ENCODE assay signal across 25 mouse cellular contexts in genomic region chr11:116729276-116730008, GRCm38 (mm10). TPM values are rescaled to one million over a fixed set of nuclear protein-coding genes. Genes with fewer than 3 reads are reported as not detected.
DNase-seq lines count a peak whose midpoint lies in the region; ATAC-seq and TF ChIP-seq lines count a peak whose summit lies in the region.
"Had no signal": no experiment of that assay in that cellular context is flagged by ENCODE, and none has a peak within 500 bp of the region (broad histone marks: within the 10 kb centered on the region; RNA-seq: fewer than 3 reads in every experiment).

No protein-coding gene starts in this region.

- H3K9me3 ChIP-seq in lung, embryonic 15.5 days = no peaks in the 10 kb centered on the region
- H3K9me3 ChIP-seq in lung, embryonic 16.5 days (ENCODE audit: control insufficient read depth, low read length) = no peaks in the 10 kb centered on the region
- H3K9me3 ChIP-seq: embryonic facial prominence, embryonic 13.5 days; forebrain, embryonic 13.5 days; heart, embryonic 12.5 days; hindbrain, embryonic 10.5 days had no signal

- ATAC-seq in lung, embryonic 15.5 days (ENCODE audit: borderline replicate concordance, extremely low read depth, low FRiP score, low TSS enrichment) = peak; percentile 39; the same call in 1 of the 2 replicates
- peak; percentile 72 for ATAC-seq in lung, embryonic 16.5 days (ENCODE audit: low read depth)
- ATAC-seq: forebrain, embryonic 13.5 days; forebrain, postnatal 0 days had no signal

- H3K27ac ChIP-seq in lung, embryonic 15.5 days = no peak overlapping the region
- 0 out of 2 replicates have a peak overlapping the region, but pooled peaks have one; percentile 20 for H3K27ac ChIP-seq in lung, embryonic 16.5 days (ENCODE audit: low read length)
- H3K27ac ChIP-seq: embryonic facial prominence, embryonic 13.5 days; forebrain, embryonic 13.5 days; gastrocnemius, adult 2 months; hindbrain, embryonic 10.5 days; hindbrain, embryonic 14.5 days had no signal

- no peak overlapping the region for H3K4me3 ChIP-seq in lung, embryonic 15.5 days
- no peak overlapping the region for H3K4me3 ChIP-seq in lung, adult 2 months (replicated peaks; ENCODE audit: extremely low read depth, low read depth, low read length)
- H3K4me3 ChIP-seq in lung, embryonic 16.5 days (ENCODE audit: low read length) = no peak overlapping the region
- H3K4me3 ChIP-seq: embryonic facial prominence, embryonic 13.5 days; forebrain, embryonic 13.5 days; gastrocnemius, adult 2 months; heart, embryonic 12.5 days; hindbrain, embryonic 10.5 days had no signal

- H3K9ac ChIP-seq in lung, embryonic 15.5 days = no peak overlapping the region
- H3K9ac ChIP-seq in lung, embryonic 16.5 days (ENCODE audit: low read length) = no peak overlapping the region
- H3K9ac ChIP-seq: embryonic facial prominence, embryonic 13.5 days; forebrain, embryonic 13.5 days; forebrain, postnatal 0 days; heart, embryonic 12.5 days; hindbrain, embryonic 14.5 days had no signal

- peaks cover 4% of the 10 kb centered on the region; the same call in 1 of the 2 replicates for H3K4me1 ChIP-seq in lung, embryonic 15.5 days
- H3K4me1 ChIP-seq in lung, adult 2 months (ENCODE audit: control insufficient read depth, insufficient read depth, low read length) = peaks cover 3% of the 10 kb centered on the region; the same call in 1 of the 2 replicates
- no peaks in the 10 kb centered on the region for H3K4me1 ChIP-seq in lung, embryonic 16.5 days (replicated peaks; ENCODE audit: control insufficient read depth, insufficient read depth, low read length)
- H3K4me1 ChIP-seq: heart, embryonic 12.5 days had no signal

- 44% methylated on average over 9 of the region's 9 CpGs for WGBS in lung, embryonic 15.5 days
- WGBS in lung, adult 2 months = 57% methylated on average over 9 of the region's 9 CpGs
- 44% methylated on average over 9 of the region's 9 CpGs for WGBS in lung, embryonic 16.5 days

- TF ChIP-seq CTCF in lung, adult 2 months (IDR thresholded peaks at IDR 0.05; ENCODE audit: insufficient read depth, low read length) = no peak

- H3K4me2 ChIP-seq in lung, embryonic 15.5 days = no peak overlapping the region
- H3K4me2 ChIP-seq in lung, embryonic 16.5 days (ENCODE audit: low read depth, low read length) = no peak overlapping the region
- H3K4me2 ChIP-seq: embryonic facial prominence, embryonic 13.5 days; forebrain, embryonic 13.5 days; heart, embryonic 12.5 days; hindbrain, embryonic 14.5 days had no signal

- no peaks in the 10 kb centered on the region for H3K27me3 ChIP-seq in lung, embryonic 15.5 days
- H3K27me3 ChIP-seq in lung, embryonic 16.5 days (ENCODE audit: control insufficient read depth, insufficient read depth, low read depth, low read length) = no peaks in the 10 kb centered on the region
- H3K27me3 ChIP-seq: embryonic facial prominence, embryonic 13.5 days; forebrain, embryonic 13.5 days; heart, embryonic 12.5 days had no signal

- no peak for DNase-seq in lung, adult 2 months
- peak; percentile 45 for DNase-seq in lung, postnatal 36 days
- no peak for DNase-seq in left cerebral cortex, postnatal 10 days (ENCODE audit: extremely low spot score in 1 of 2, low spot score in 2 of 2)
- DNase-seq in urinary bladder, postnatal 36 days (ENCODE audit: low spot score in 2 of 2) = no peak
- DNase-seq in embryo, embryonic 11 days = no peak
- DNase-seq: adrenal gland, adult 8-10 months; adrenal gland, postnatal 36 days; cerebellum, adult 2 months; cerebellum, postnatal 14 days; forebrain, postnatal 0 days; gastrocnemius, adult 2 months; gastrocnemius, postnatal 25 days had no signal

- intact Hi-C loops in left cerebral cortex, postnatal 10 days (cut with DNase I) = no loop called here

- no peaks in the 10 kb centered on the region for H3K36me3 ChIP-seq in lung, embryonic 15.5 days
- H3K36me3 ChIP-seq in lung, embryonic 16.5 days (ENCODE audit: control insufficient read depth, insufficient read depth, low read length) = no peaks in the 10 kb centered on the region
- H3K36me3 ChIP-seq: embryonic facial prominence, embryonic 13.5 days; heart, embryonic 12.5 days; hindbrain, embryonic 10.5 days had no signal

- no peak for TF ChIP-seq POLR2A in lung, adult 2 months (IDR thresholded peaks at IDR 0.05; ENCODE audit: borderline replicate concordance, extremely low read depth, low read depth, low read length)

RNA-seq across cellular contexts. Expression of gene St6galnac1, which starts 45.9 kb away (rescaled TPM):
- polyA plus RNA-seq in lung, embryonic 15.5 days (2015; fragmentation: Nextera tagmentation; extraction: Ambion mirVana) = not detected in 2 replicates
- 0.26 and 0.28 TPM in 2 replicates for polyA plus RNA-seq in lung, adult 2 months (2012; rRNA removed)
- polyA plus RNA-seq in lung, embryonic 16.5 days (2015; fragmentation: Nextera tagmentation; extraction: Ambion mirVana) = not detected in 2 replicates
- total RNA-seq in left cerebral cortex, postnatal 10 days (2021) = not detected
- total RNA-seq: common myeloid progenitor, adult 5-6 weeks; ES-E14; forebrain, postnatal 0 days; gastrocnemius, adult 2 months; gastrocnemius, postnatal 25 days; granulocyte monocyte progenitor cell, adult 5-6 weeks; heart, adult 8-10 months; heart, postnatal 25 days had no signal
- polyA plus RNA-seq: cerebellum, adult 2 months; embryonic facial prominence, embryonic 13.5 days; forebrain, embryonic 13.5 days; forebrain, postnatal 0 days; heart, embryonic 12.5 days; heart, embryonic 16.5 days; hindbrain, embryonic 10.5 days; hindbrain, embryonic 14.5 days had no signal
